Mouse (Mus musculus) embryo, embryonic 10 days (tissue): ENCODE measurements at regions not wholly inside any gene's neighbourhood (a gene's known extent, or its start where the extent isn't known, plus 50 kb on each side); places are given as distances from the start of the nearest gene placed in this dataset.

ENCODE experiments used
- DNase-seq: peaks from one replicate; pipeline ENCODE4 v3.0.0-alpha.2; 2015; ENCODE audit warnings: low spot score

- no peak for DNase-seq
Observed at GRCm38 (mm10) chr3:27815201-27815695, 80.9 kb downstream of the Tmem212 start.

GRCm38 (mm10) chr3:27804271-27804670 is 91.9 kb downstream of the Tmem212 start:
- no peak for DNase-seq

GRCm38 (mm10) chr3:27791633-27791951 is 80.5 kb upstream of the Fndc3b start:
- DNase-seq, result no peak

GRCm38 (mm10) chr3:27790932-27791632 is 80.0 kb upstream of the Fndc3b start:
- no peak for DNase-seq

- DNase-seq, result no peak
Observed at GRCm38 (mm10) chr3:27783926-27784325, 72.8 kb upstream of the Fndc3b start.

- DNase-seq, result no peak
Observed at GRCm38 (mm10) chr3:27783476-27783875, 72.4 kb upstream of the Fndc3b start.

- peak; percentile 51 for DNase-seq
Observed at GRCm38 (mm10) chr3:27782056-27782765, 71.1 kb upstream of the Fndc3b start.

- peak; percentile 38 for DNase-seq
Observed at GRCm38 (mm10) chr3:27779892-27780291, 68.8 kb upstream of the Fndc3b start.

GRCm38 (mm10) chr3:27777751-27778150 is 66.6 kb upstream of the Fndc3b start:
- DNase-seq, result no peak

- no peak for DNase-seq
Observed at GRCm38 (mm10) chr3:27773176-27773575, 62.1 kb upstream of the Fndc3b start.

- no peak for DNase-seq
Observed at GRCm38 (mm10) chr3:27769438-27769837, 58.3 kb upstream of the Fndc3b start.

- no peak for DNase-seq
Observed at GRCm38 (mm10) chr3:27767188-27767587, 56.1 kb upstream of the Fndc3b start.

GRCm38 (mm10) chr3:27766421-27766820 is 55.3 kb upstream of the Fndc3b start:
- DNase-seq, result no peak

GRCm38 (mm10) chr3:27765929-27766328 is 54.8 kb upstream of the Fndc3b start:
- no peak for DNase-seq

GRCm38 (mm10) chr3:27764556-27764955 is 53.4 kb upstream of the Fndc3b start:
- no peak for DNase-seq

- no peak for DNase-seq
Observed at GRCm38 (mm10) chr3:27761031-27761430, 49.9 kb upstream of the Fndc3b start.
